Mouse (Mus musculus) thymus, adult 2 months (tissue): ENCODE measurements around the gene Mthfr.

Experiments used
- CTCF ChIP-seq: fragments of 200-500 bp; IDR thresholded peaks from 2 replicates; pipeline ENCODE4 v1.5.1; 2012; ENCODE audit warnings: mild to moderate bottlenecking, control low read depth, low read length, moderate library complexity, borderline replicate concordance; ENCODE audit not compliant: control insufficient read depth, poor library complexity, insufficient read depth; ENCODE audit errors: extremely low read depth
- POLR2A ChIP-seq: fragments of 200-500 bp; IDR thresholded peaks from 2 replicates; pipeline ENCODE4 v1.6.1; 2012; ENCODE audit warnings: mild to moderate bottlenecking, low read length, control low read depth, moderate library complexity; ENCODE audit not compliant: control insufficient read depth, poor library complexity, insufficient read depth; ENCODE audit errors: extremely low read depth

- TF ChIP-seq POLR2A (no peak), CTCF (no peak; the same call in 1 of the 2 replicates)
These were observed 35.8 kb downstream of the Mthfr start for GRCm38 (mm10) chr4:148074521-148075189.
